Mouse (Mus musculus) thymus, postnatal 25 days (tissue): ENCODE measurements around the gene Evpl.

Experiments used
- DNase-seq: peaks from one replicate; pipeline ENCODE4 v3.0.0; 2022

The Evpl gene

GRCm38 (mm10) chr11:116255090-116255981 lies 17.5 kb upstream of the Evpl start:
- DNase-seq: no peak

- DNase-seq: no peak
These were observed 16.8 kb upstream of the Evpl start for GRCm38 (mm10) chr11:116254627-116255026.

GRCm38 (mm10) chr11:116253076-116253600 lies 15.3 kb upstream of the Evpl start:
- DNase-seq: peak; percentile 45

GRCm38 (mm10) chr11:116250898-116251297 lies 13.0 kb upstream of the Evpl start:
- DNase-seq: no peak

GRCm38 (mm10) chr11:116247502-116248222 lies 9.8 kb upstream of the Evpl start:
- DNase-seq: no peak

GRCm38 (mm10) chr11:116245616-116246015 lies 7.7 kb upstream of the Evpl start:
- no peak for DNase-seq

GRCm38 (mm10) chr11:116244580-116244979 lies 6.7 kb upstream of the Evpl start:
- no peak for DNase-seq

GRCm38 (mm10) chr11:116241744-116242235 lies 3.9 kb upstream of the Evpl start:
- no peak for DNase-seq

- no peak for DNase-seq
These were observed 1.9 kb upstream of the Evpl start for GRCm38 (mm10) chr11:116239797-116240196.

- no peak for DNase-seq
These were observed 3.0 kb downstream of the Evpl start for GRCm38 (mm10) chr11:116234901-116235300.

- no peak for DNase-seq
These were observed 5.5 kb downstream of the Evpl start for GRCm38 (mm10) chr11:116232427-116232826.

GRCm38 (mm10) chr11:116228699-116229098 lies 9.2 kb downstream of the Evpl start:
- DNase-seq: no peak

- peak; percentile 86 for DNase-seq
These were observed 11.5 kb downstream of the Evpl start for GRCm38 (mm10) chr11:116226414-116226813.

GRCm38 (mm10) chr11:116222740-116223059 lies 15.2 kb downstream of the Evpl start:
- DNase-seq: no peak

GRCm38 (mm10) chr11:116221931-116222739 lies 15.7 kb downstream of the Evpl start:
- no peak for DNase-seq

GRCm38 (mm10) chr11:116219885-116220284 lies 18.0 kb downstream of the Evpl start:
- DNase-seq: peak; percentile 74

- DNase-seq: peak; percentile 22
These were observed 19.0 kb downstream of the Evpl start for GRCm38 (mm10) chr11:116218737-116219400.

- no peak for DNase-seq
These were observed 19.6 kb downstream of the Evpl start for GRCm38 (mm10) chr11:116218263-116218662.

- no peak for DNase-seq
These were observed 21.3 kb downstream of the Evpl start for GRCm38 (mm10) chr11:116216549-116216948.

GRCm38 (mm10) chr11:116215991-116216390 lies 21.9 kb downstream of the Evpl start:
- DNase-seq: no peak

- peak; percentile 30 for DNase-seq
These were observed 22.7 kb downstream of the Evpl start for GRCm38 (mm10) chr11:116215181-116215580.

- DNase-seq: no peak
These were observed 23.9 kb downstream of the Evpl start for GRCm38 (mm10) chr11:116213877-116214510.
